Mouse (Mus musculus): ENCODE measurements at regions not wholly inside any gene's neighbourhood (a gene's known extent, or its start where the extent isn't known, plus 50 kb on each side); places are given as distances from the start of the nearest gene placed in this dataset. TPM values are rescaled to one million over a fixed set of nuclear protein-coding genes. Genes with fewer than 3 reads are reported as not detected.

DNA sequence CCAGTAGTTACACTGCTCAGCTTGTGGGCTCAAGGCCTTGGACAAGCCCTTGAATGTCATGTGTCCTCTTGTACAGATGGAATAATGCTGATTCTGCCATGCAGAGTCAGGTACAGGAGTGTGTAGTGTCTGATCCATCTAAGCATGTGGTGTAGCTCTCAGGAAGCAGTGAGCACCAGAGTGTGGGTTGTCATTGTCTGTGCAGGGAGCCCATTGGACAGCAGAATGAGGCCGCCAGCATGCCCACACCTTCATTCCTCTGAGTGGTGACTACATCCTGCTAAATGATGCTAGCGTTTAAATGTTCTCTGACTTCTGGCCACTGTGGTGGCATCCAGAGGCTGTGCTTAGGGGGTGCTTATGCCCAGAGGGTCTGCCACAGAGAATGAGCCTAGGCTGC, 137.5 kb upstream of the Kcnab2 start:
- no peaks in the 10 kb centered on the region for H3K9me3 ChIP-seq (ENCODE audit: control insufficient read depth, low read length)
- no peak overlapping the region for H3K4me2 ChIP-seq (ENCODE audit: low read depth, low read length)
- no peak for DNase-seq (ENCODE audit: low spot score)
- no peak overlapping the region for H3K27ac ChIP-seq (replicated peaks; ENCODE audit: low read depth, low read length)
- no peaks in the 10 kb centered on the region for H3K36me3 ChIP-seq (ENCODE audit: control insufficient read depth, insufficient read depth, low read length)
- ATAC-seq (ENCODE audit: low read depth) = no peak
- H3K4me1 ChIP-seq (ENCODE audit: control insufficient read depth, insufficient read depth, low read length) = no peaks in the 10 kb centered on the region
- no peak overlapping the region for H3K9ac ChIP-seq (ENCODE audit: low read depth, low read length)
- no peaks in the 10 kb centered on the region for H3K27me3 ChIP-seq (replicated peaks; ENCODE audit: control insufficient read depth, insufficient read depth, low read length)
- H3K4me3 ChIP-seq (ENCODE audit: low read depth, low read length) = no peak overlapping the region
- 94% methylated on average over 2 of the region's 2 CpGs for WGBS

DNA sequence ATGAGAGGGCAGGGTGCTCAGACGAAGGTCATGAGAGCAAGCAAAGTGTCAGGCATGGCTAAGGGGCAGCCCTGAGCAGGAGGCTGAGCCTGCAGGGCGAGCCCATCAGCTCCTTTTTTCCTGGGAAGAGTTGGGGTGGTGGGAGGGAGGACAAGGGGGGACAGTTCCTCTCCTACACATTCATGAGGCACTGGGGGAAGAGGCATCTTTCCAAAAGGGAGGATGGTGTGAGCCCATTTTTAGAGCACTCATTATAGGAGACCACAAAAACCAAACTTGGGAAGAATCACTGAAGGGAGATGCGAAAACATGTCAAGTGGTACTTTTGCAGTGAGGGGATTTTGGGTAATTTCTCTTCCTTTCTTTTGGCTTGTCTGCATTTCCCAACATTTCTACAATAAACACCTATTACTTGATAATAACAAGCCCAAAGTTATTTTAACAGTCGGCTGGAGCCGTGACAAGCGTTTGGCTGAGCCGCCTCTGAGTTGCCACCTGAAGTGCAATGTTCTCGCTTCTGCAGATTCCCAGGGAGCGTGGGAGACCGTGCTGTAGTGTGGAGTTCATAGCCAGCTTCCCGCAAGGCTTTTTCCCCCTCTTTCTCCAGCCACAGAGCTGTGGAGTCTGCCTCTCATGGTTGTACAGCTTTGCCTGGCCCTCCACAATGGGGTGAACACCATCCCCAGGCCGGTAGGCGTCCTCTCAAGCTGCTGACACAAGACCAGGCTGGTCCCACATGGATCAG, 136.9 kb upstream of the Kcnab2 start:
- no peak for DNase-seq (ENCODE audit: low spot score)
- ATAC-seq (ENCODE audit: low read depth) = no peak
- WGBS = 81% methylated on average over 13 of the region's 13 CpGs
- H3K27me3 ChIP-seq (replicated peaks; ENCODE audit: control insufficient read depth, insufficient read depth, low read length) = no peaks in the 10 kb centered on the region
- H3K9ac ChIP-seq (ENCODE audit: low read depth, low read length) = no peak overlapping the region
- no peaks in the 10 kb centered on the region for H3K4me1 ChIP-seq (ENCODE audit: control insufficient read depth, insufficient read depth, low read length)
- H3K4me2 ChIP-seq (ENCODE audit: low read depth, low read length) = no peak overlapping the region
- no peak overlapping the region for H3K4me3 ChIP-seq (ENCODE audit: low read depth, low read length)
- H3K36me3 ChIP-seq (ENCODE audit: control insufficient read depth, insufficient read depth, low read length) = no peaks in the 10 kb centered on the region
- no peaks in the 10 kb centered on the region for H3K9me3 ChIP-seq (ENCODE audit: control insufficient read depth, low read length)
- no peak overlapping the region for H3K27ac ChIP-seq (replicated peaks; ENCODE audit: low read depth, low read length)

Small RNA genes in the stretch of these regions (microRNA-seq; reads per million reads assigned to microRNA genes)
- gene Gm25779 (ENCODE audit: borderline number of aligned reads) = not detected
